Mouse (Mus musculus) hindbrain, embryonic 14.5 days (tissue): Measurements from ENCODE around the gene Chrnb2. TPM values are rescaled to one million over a fixed set of nuclear protein-coding genes. Genes with fewer than 3 reads are reported as not detected.

Experiments
- ATAC-seq: fragments of 200-750 bp; cut with Nextera tagmentation; 2 replicates; pipeline ENCODE4 v1.8.0; 2017; ENCODE audit warnings: moderate number of reproducible peaks, mild to moderate bottlenecking, moderate TSS enrichment, moderate library complexity; ENCODE audit not compliant: low FRiP score
- DNase-seq: peaks from one replicate; pipeline ENCODE4 v3.0.0-alpha.2; 2015; ENCODE audit warnings: low spot score
- H3K27ac ChIP-seq: fragments of 300-500 bp; sonication (generic); 2 replicates; pipeline ENCODE4 v1.5.1; 2014; ENCODE audit warnings: mild to moderate bottlenecking, moderate library complexity
- H3K27me3 ChIP-seq: fragments of 300-500 bp; sonication (generic); 2 replicates; pipeline ENCODE4 v1.6.1; 2014; ENCODE audit warnings: mild to moderate bottlenecking, low read length, mixed read lengths; ENCODE audit not compliant: control insufficient read depth, insufficient read depth
- H3K36me3 ChIP-seq: fragments of 300-500 bp; sonication (generic); replicated peaks from 2 replicates; pipeline ENCODE4 v1.6.1; 2014; ENCODE audit not compliant: control insufficient read depth, insufficient read depth
- H3K4me1 ChIP-seq: fragments of 300-500 bp; sonication (generic); replicated peaks from 2 replicates; pipeline ENCODE4 v1.6.1; 2014; ENCODE audit warnings: antibody characterized with exemption, low read length, mixed read lengths; ENCODE audit not compliant: control insufficient read depth, insufficient read depth
- H3K4me2 ChIP-seq: fragments of 300-500 bp; sonication (generic); replicated peaks from 2 replicates; pipeline ENCODE4 v1.6.1; 2014; ENCODE audit warnings: mild to moderate bottlenecking, moderate library complexity
- H3K4me3 ChIP-seq: fragments of 300-500 bp; sonication (generic); replicated peaks from 2 replicates; pipeline ENCODE4 v1.5.1; 2014; ENCODE audit warnings: mild to moderate bottlenecking, low read length
- H3K9ac ChIP-seq: fragments of 300-500 bp; sonication (generic); 2 replicates; pipeline ENCODE4 v1.6.1; 2014
- H3K9me3 ChIP-seq: fragments of 300-500 bp; sonication (generic); 2 replicates; pipeline ENCODE4 v1.6.1; 2016; ENCODE audit warnings: low read length; ENCODE audit not compliant: control insufficient read depth
- WGBS: fragments of 180-500 bp; shearing (Covaris S2); extraction: QIAGEN DNeasy Blood & Tissue Kit; methylation state at CpG from one replicate; pipeline ENCODE4 v1.1.7; 2014; 5-methylcytosine and 5-hydroxymethylcytosine counted together
- polyA plus RNA-seq: library from polyadenylated mRNA; unstranded; fragments of >200 nt; fragmentation: Nextera tagmentation; extraction: Ambion mirVana; gene quantifications from 2 replicates; pipeline ENCODE4 v1.2.1, GENCODE M21; 2014

Gene Chrnb2
- polyA plus RNA-seq, 1 experiment from 2014 or later = 26.0 TPM

DNA sequence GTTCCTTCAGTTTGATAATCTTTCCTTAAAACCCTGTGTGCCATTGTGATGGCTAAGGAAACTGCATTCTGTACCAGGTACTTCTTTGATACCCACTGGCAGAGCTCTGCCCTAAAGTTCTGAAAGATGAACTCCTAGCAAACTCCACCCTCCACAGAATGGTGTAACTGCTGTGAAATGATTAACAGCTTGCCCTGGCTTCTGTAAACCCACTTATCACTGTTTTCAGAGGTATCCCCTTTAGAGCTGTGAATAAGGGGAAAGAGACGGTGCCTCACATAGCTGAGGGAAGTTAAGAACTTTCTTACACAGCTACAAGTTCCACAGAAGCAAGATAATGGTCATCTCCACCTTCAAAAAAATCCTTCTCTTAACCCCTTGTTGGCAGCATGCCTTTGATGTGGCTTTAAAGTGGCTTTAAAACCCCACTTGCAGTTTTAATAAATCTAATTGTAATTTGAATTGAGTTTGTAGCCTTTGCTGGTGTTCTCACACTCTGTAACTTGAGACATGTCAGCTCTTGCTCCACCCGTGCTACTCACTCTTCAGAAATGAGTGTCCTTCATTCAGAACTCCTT lies 6.1 kb upstream of the Chrnb2 start:
- H3K9me3 ChIP-seq = no peaks in the 10 kb centered on the region
- ATAC-seq (no peak), DNase-seq (no peak)
- no peaks in the 10 kb centered on the region for H3K27me3 ChIP-seq
- no peak overlapping the region for H3K4me2 ChIP-seq
- peaks cover 26% of the 10 kb centered on the region for H3K4me1 ChIP-seq
- WGBS = 67% methylated on average over 2 of the region's 2 CpGs
- H3K9ac ChIP-seq = no peak overlapping the region
- no peak overlapping the region for H3K4me3 ChIP-seq
- no peaks in the 10 kb centered on the region for H3K36me3 ChIP-seq
- H3K27ac ChIP-seq = no peak overlapping the region

GRCm38 (mm10) chr3:89769584-89769983 lies 5.2 kb upstream of the Chrnb2 start:
- Histone ChIP-seq H3K9ac (no peak overlapping the region), H3K27me3 (no peaks in the 10 kb centered on the region), H3K4me3 (no peak overlapping the region), H3K36me3 (no peaks in the 10 kb centered on the region), H3K9me3 (no peaks in the 10 kb centered on the region), H3K4me2 (no peak overlapping the region), H3K27ac (no peak overlapping the region), H3K4me1 (peaks cover 22% of the 10 kb centered on the region)
- DNase-seq (no peak), ATAC-seq (no peak)
- WGBS = 83% methylated on average over 7 of the region's 7 CpGs

DNA sequence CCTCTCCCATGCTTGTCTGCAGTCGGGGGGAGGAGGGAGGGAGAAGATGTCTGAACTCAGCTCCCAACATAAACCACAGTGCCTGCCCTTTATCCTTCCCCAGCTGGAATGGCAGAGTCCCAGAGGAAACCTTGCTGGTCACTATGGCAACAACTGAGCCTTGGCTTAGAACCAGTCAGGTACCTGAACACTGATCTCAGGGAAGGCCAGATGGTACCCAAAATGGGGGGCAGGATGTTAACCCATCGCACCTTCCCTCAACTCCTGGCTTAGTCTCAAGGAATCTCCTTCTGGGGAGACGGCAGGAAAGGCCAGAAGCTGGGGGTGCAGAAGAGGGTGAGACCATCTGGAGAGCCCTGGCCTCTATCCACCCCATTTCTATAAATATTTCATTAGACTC lies 4.6 kb downstream of the Chrnb2 start:
- Histone ChIP-seq H3K9me3 (no peaks in the 10 kb centered on the region), H3K4me3 (peak overlapping the region; percentile 17), H3K4me2 (peak overlapping the region; percentile 50), H3K9ac (peak overlapping the region; percentile 39), H3K4me1 (peaks cover 49% of the 10 kb centered on the region), H3K36me3 (peaks cover 77% of the 10 kb centered on the region), H3K27ac (peak overlapping the region; percentile 47; the same call in 1 of the 2 replicates), H3K27me3 (no peaks in the 10 kb centered on the region)
- ATAC-seq (no peak), DNase-seq (no peak)
- WGBS = 37% methylated on average over 2 of the region's 3 CpGs

DNA sequence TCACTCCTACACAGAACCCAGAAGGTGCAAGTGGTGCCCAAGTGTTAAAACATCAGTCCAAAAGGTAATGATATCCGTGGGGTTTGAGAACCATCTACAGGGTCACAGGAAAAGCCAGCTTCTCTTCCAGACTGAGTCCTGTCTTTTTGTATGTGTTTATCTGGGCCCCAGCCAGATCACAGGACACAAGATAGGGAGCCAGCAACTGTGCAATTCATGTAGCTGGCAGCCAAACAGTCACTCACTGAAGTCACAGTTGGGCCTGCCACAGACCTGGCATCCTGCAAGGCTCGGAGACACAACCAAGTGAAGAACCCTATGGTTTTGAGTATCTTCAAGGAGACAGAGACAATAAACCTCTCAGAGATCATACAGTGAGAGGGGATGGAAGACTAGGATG lies 6.6 kb downstream of the Chrnb2 start:
- Histone ChIP-seq H3K27ac (no peak overlapping the region), H3K4me1 (peaks cover 38% of the 10 kb centered on the region), H3K4me2 (no peak overlapping the region; the same call in 1 of the 2 replicates), H3K4me3 (no peak overlapping the region), H3K27me3 (no peaks in the 10 kb centered on the region), H3K9me3 (no peaks in the 10 kb centered on the region), H3K9ac (no peak overlapping the region), H3K36me3 (peaks cover 89% of the 10 kb centered on the region)
- WGBS = 88% methylated on average over 2 of the region's 2 CpGs
- ATAC-seq (no peak), DNase-seq (no peak)

- Histone ChIP-seq H3K27ac (no peak overlapping the region), H3K27me3 (no peaks in the 10 kb centered on the region), H3K9me3 (no peaks in the 10 kb centered on the region), H3K4me2 (no peak overlapping the region), H3K4me1 (peaks cover 24% of the 10 kb centered on the region), H3K9ac (no peak overlapping the region), H3K4me3 (no peak overlapping the region), H3K36me3 (peaks cover 89% of the 10 kb centered on the region)
- 80% methylated on average over 6 of the region's 6 CpGs for WGBS
- no peak for ATAC-seq
- no peak for DNase-seq
Observed at GRCm38 (mm10) chr3:89755283-89755682, 9.1 kb downstream of the Chrnb2 start.

GRCm38 (mm10) chr3:89752307-89752706 lies 12.1 kb downstream of the Chrnb2 start:
- Histone ChIP-seq H3K9me3 (no peaks in the 10 kb centered on the region), H3K36me3 (peaks cover 93% of the 10 kb centered on the region), H3K9ac (no peak overlapping the region), H3K27ac (no peak overlapping the region), H3K4me2 (no peak overlapping the region), H3K4me1 (no peaks in the 10 kb centered on the region), H3K27me3 (no peaks in the 10 kb centered on the region), H3K4me3 (no peak overlapping the region)
- ATAC-seq (no peak), DNase-seq (no peak)
- 44% methylated on average over 1 of the region's 1 CpGs for WGBS

- no peaks in the 10 kb centered on the region for H3K9me3 ChIP-seq
- DNase-seq = no peak
- no peaks in the 10 kb centered on the region for H3K4me1 ChIP-seq
- H3K36me3 ChIP-seq = peaks cover 74% of the 10 kb centered on the region
- H3K4me3 ChIP-seq = no peak overlapping the region
- H3K9ac ChIP-seq = no peak overlapping the region
- WGBS = 98% methylated on average over 6 of the region's 6 CpGs
- no peaks in the 10 kb centered on the region for H3K27me3 ChIP-seq
- no peak for ATAC-seq
- H3K27ac ChIP-seq = no peak overlapping the region
- H3K4me2 ChIP-seq = no peak overlapping the region
Observed at GRCm38 (mm10) chr3:89738509-89738908, 25.9 kb downstream of the Chrnb2 start.

DNA sequence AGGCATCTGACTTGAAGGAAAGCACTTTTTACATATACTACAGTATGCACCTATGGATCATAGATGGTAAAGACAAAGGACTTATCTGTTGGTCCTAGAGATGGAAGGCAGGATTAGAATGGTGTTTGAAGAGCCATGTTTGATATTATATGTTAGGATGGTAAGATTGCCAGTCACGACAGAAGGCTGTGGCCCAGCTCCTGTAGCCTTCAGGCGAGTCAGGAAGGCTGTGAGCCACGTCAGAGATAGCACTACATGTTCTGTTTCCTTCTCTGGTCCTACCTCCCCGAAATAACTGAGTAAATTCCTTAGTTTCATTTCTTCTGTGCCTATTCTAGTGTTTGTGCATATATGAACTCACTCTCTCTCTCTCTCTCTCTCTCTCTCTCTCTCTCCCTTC lies 32.3 kb downstream of the Chrnb2 start:
- Histone ChIP-seq H3K9me3 (no peaks in the 10 kb centered on the region), H3K27me3 (no peaks in the 10 kb centered on the region), H3K4me2 (no peak overlapping the region), H3K27ac (no peak overlapping the region), H3K4me1 (peaks cover 18% of the 10 kb centered on the region; the same call in 1 of the 2 replicates), H3K36me3 (peaks cover 14% of the 10 kb centered on the region), H3K4me3 (no peak overlapping the region), H3K9ac (no peak overlapping the region)
- DNase-seq (no peak), ATAC-seq (no peak)
- 87% methylated on average over 4 of the region's 4 CpGs for WGBS

DNA sequence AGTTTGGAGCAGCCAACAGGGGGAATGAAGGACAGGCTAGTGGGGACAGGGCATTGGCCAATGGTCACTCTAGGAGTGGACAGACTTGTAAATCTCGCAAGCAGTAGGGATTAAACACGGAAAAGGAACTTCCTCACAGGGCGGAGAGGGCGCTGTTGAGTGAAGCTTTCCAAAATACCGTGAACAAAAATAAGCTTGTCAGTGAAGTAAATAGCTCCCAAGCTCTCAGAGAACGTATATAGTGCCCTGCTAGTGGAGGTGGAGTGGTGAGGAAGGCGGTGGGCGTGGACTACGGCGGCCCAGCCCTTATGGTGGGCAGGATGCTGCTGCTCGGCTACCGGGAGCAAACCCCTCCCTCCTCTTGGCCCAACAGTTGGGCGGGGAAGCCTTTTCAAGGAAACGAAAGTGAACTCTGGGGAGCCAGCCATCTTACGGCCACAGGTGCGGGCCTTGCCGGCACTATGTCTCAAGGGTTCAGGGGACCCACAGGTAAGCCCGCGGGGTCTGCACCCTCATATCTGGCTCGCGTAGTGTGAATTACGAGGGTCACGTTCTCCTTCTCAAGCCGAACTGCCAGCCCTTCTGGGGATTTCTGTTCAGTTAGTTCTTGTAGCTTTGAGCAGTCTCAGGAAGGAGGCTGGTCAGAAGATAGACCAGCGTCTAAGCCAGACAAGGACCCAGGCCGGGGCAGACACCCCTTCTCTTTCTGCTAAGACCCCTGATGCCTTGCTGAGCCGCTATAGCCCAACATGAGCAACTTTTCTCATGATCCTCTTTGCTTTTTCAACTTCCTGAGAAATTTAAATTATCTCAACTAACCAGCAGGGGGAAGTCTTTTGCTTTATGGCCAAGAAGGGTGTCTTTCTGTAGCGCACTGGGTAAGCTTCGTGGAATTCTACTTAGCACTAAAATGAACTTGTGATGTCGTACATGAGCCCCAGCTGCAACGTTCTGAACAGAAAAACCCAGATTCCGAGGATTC lies 33.8 kb downstream of the Chrnb2 start:
- peaks cover 1% of the 10 kb centered on the region; the same call in 1 of the 2 replicates for H3K36me3 ChIP-seq
- peak; percentile 53 for DNase-seq
- 4% methylated on average over 32 of the region's 32 CpGs for WGBS
- no peaks in the 10 kb centered on the region for H3K27me3 ChIP-seq
- H3K9me3 ChIP-seq = no peaks in the 10 kb centered on the region
- peaks cover 18% of the 10 kb centered on the region; the same call in 1 of the 2 replicates for H3K4me1 ChIP-seq
- H3K27ac ChIP-seq = peak overlapping the region; percentile 27
- peak overlapping the region; percentile 38 for H3K4me3 ChIP-seq
- H3K9ac ChIP-seq = peak overlapping the region; percentile 48
- peak overlapping the region; percentile 55 for H3K4me2 ChIP-seq
- peak; percentile 61; the same call in 1 of the 2 replicates for ATAC-seq
